Mouse (Mus musculus) urinary bladder, postnatal 36 days (tissue): ENCODE measurements at regions not wholly inside any gene's neighbourhood (a gene's known extent, or its start where the extent isn't known, plus 50 kb on each side); places are given as distances from the start of the nearest gene placed in this dataset.

Experiments used
- DNase-seq, 2 experiments: peaks; one replicate each; pipeline ENCODE4 v3.0.0; 2022; ENCODE audit warnings: low spot score in 2 of 2, mixed read lengths in 1 of 2

DNA sequence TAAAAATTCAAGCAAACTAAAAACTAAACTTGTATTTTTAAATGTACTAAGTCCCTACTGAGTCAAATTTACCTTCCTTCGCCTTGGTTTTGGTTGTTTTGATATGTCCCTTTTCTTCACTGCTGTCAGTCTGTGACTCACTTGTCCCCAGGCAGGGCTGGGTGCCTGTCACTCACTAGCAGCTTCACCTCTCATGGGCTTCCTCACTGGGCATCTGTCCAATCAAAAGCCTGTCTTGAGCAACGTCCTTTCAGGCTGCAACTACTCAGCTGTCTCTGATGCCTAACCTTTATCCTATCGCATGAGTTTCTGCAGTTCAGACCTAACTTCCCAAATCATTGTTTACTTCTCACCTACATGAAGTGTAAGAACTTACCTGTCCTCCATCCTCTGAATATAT, 61.2 kb upstream of the Ptchd3 start:
- DNase-seq, result peak in 1 of 2 experiments; percentile 43

DNA sequence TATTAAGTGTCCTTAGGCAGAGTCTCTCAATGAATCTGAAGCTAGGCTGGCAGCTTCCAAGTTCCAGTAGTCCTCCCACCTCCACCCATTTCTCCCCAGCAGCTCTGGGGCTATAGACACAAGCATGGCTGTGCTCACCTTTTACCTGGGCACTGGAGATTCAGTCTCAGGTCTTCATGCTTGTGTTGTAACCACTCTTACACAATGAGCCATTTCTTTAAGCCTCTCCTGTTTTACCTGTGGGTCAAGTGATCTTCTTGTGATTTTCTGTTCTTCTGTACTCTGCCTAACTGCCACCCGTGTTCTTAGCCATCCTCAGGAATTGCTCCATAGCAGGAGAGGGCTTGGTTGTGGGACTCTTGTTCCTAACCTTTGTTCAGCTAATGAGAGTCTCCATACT, 60.0 kb upstream of the Ptchd3 start:
- DNase-seq, result no peak

DNA sequence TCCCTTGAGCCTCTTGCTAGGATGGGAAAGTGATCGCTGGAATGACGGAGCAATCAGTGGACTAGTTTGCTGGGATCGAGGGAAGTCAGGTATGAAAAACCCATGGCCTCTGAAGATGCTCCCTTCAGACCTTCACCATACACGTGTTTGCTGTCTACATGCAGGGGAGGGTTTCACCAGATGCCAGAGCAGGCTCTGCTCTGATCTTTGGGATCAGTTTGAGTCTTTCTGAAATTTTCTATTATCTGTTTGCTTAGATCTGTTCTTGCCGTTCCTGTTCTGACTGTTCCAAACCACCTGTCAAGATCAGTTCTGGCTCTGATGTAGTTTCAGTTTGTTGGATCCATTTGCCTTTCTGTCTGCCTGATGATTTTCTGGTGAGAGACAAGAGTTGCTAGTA, 53.1 kb upstream of the Ptchd3 start:
- no peak for DNase-seq

DNA sequence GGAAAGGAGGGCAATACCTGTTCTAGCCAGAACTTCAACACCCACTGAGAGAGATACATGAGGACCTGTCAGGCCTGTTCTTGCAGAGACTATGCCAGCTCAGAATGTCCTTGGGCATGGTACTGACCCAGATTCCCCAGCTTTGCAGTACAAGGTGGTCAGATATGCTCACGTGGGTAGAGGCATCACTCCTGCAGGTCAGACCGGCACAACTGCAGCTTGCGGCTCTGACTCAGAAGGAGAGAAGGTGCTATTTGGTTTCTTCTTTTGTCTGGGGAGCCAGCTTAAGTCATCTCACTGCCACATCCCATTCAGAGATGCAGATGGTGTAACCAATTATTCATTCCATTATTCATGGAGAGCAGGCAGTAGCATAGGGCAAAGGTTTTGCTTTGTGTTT, 52.5 kb upstream of the Ptchd3 start:
- no peak for DNase-seq
